Mouse (Mus musculus) myocyte (in vitro differentiated cells): ENCODE results near the gene Myo9b.
"Not testable (repeated sequence)": the region's sequence is repeated elsewhere in the genome, so short reads cannot be mapped to it uniquely, and the experiment has no call there.

Source experiments
- MAX ChIP-seq: IDR thresholded peaks from one replicate; pipeline ENCODE4 v1.6.1; 2011; ENCODE audit warnings: low read depth, mild to moderate bottlenecking, control low read depth
- POLR2A ChIP-seq: IDR thresholded peaks from one replicate; pipeline ENCODE4 v1.6.1; 2011; ENCODE audit warnings: low read depth, mild to moderate bottlenecking, control low read depth, moderate library complexity; ENCODE audit not compliant: insufficient read length
- POLR2AphosphoS2 ChIP-seq: IDR thresholded peaks from one replicate; pipeline ENCODE4 v1.6.1; 2011; ENCODE audit warnings: low read depth, control low read depth; ENCODE audit not compliant: insufficient read length
- TCF3 ChIP-seq: IDR thresholded peaks from one replicate; pipeline ENCODE4 v1.6.1; 2011; ENCODE audit warnings: low read depth, control low read depth; ENCODE audit not compliant: insufficient read length

DNA sequence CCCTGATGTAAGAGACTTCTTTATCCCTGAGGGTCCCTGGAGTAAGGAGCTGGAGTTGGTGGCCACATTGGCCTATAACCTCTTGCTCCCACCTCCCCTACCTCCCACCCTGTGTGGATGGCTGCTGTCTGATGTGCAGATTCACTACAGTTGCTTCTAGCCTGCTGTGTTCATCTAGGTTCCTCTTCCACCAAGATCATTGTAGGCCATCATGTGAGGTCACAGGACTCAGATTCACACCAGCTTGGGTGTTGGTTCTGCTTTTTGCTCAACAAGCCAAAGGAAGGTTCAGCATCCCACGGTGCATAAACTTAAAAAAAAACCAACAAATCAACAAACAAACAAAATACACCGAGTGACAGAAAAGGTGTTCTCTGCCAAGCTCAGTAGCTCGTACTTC is 21.4 kb downstream of the Myo9b start:
- TF ChIP-seq POLR2A, POLR2AphosphoS2, TCF3, MAX: not testable (repeated sequence)
